Comparison of ENCODE assay signal across 10 mouse cellular contexts in genomic region chr2:27077655-27078244, GRCm38 (mm10). TPM values are rescaled to one million over a fixed set of nuclear protein-coding genes. Genes with fewer than 3 reads are reported as not detected.
DNase-seq lines count a peak whose midpoint lies in the region; TF ChIP-seq lines count a peak whose summit lies in the region.
"Had no signal": no experiment of that assay in that cellular context is flagged by ENCODE, and none has a peak within 500 bp of the region (broad histone marks: within the 10 kb centered on the region; RNA-seq: fewer than 3 reads in every experiment).

No protein-coding gene starts in this region.

- no peaks in the 10 kb centered on the region for H3K36me3 ChIP-seq in splenic B cell, adult 2 months (ENCODE audit: control insufficient read depth, insufficient read depth, low read length, poor library complexity, severe bottlenecking)
- H3K36me3 ChIP-seq in embryonic facial prominence, embryonic 10.5 days (replicated peaks), result no peaks in the 10 kb centered on the region

- DNase-seq in adrenal gland, postnatal 10 days, result peak; percentile 63
- DNase-seq in adrenal gland, postnatal 4 days (ENCODE audit: low spot score in 2 of 2), result no peak
- DNase-seq in left cerebral cortex, adult 2 months (ENCODE audit: extremely low spot score in 1 of 2, low spot score in 2 of 2), result no peak
- no peak for DNase-seq in left cerebral cortex, postnatal 10 days (ENCODE audit: extremely low spot score in 1 of 2, low spot score in 2 of 2)
- peak; percentile 52 for DNase-seq in embryo, embryonic 10.5 days (ENCODE audit: low spot score)
- peak; percentile 62 for DNase-seq in splenic B cell, adult 2 months (ENCODE audit: low read depth, low spot score)
- no peak for DNase-seq in testis, postnatal 10 days (ENCODE audit: low spot score)
- DNase-seq in embryonic facial prominence, embryonic 10.5 days (ENCODE audit: low spot score), result no peak
- DNase-seq: cerebellum, adult 11-12 months; spleen, adult 18-20 months had no signal

- peaks cover 44% of the 10 kb centered on the region for H3K4me1 ChIP-seq in embryonic facial prominence, embryonic 10.5 days

- no peaks in the 10 kb centered on the region for H3K9me3 ChIP-seq in embryonic facial prominence, embryonic 10.5 days

- no peak overlapping the region for H3K4me3 ChIP-seq in left cerebral cortex, adult 2 months
- no peak overlapping the region for H3K4me3 ChIP-seq in embryonic facial prominence, embryonic 10.5 days

- intact Hi-C loops in left cerebral cortex, adult 2 months (cut with DNase I), result no loop called here
- intact Hi-C loops in left cerebral cortex, postnatal 10 days (cut with DNase I), result no loop called here

- no peak overlapping the region for H3K27ac ChIP-seq in left cerebral cortex, adult 2 months
- H3K27ac ChIP-seq in embryonic facial prominence, embryonic 10.5 days (replicated peaks), result no peak overlapping the region

- peak; percentile 29 for TF ChIP-seq CTCF in left cerebral cortex, adult 2 months (IDR thresholded peaks at IDR 0.05)

- H3K27me3 ChIP-seq in splenic B cell, adult 2 months (ENCODE audit: control insufficient read depth, insufficient read depth, low read length, poor library complexity, severe bottlenecking), result no peaks in the 10 kb centered on the region
- H3K27me3 ChIP-seq in embryonic facial prominence, embryonic 10.5 days (replicated peaks; ENCODE audit: low read depth, poor library complexity, severe bottlenecking), result peaks cover 34% of the 10 kb centered on the region; the same call in 1 of the 2 replicates

- 64% methylated on average over 10 of the region's 10 CpGs for WGBS in embryonic facial prominence, embryonic 10.5 days

RNA-seq across cellular contexts. Expression of gene Adamtsl2, which starts 1.4 kb away (rescaled TPM):
- total RNA-seq in adrenal gland, postnatal 10 days (2021), result 10 to 100 TPM in 1 of 2 experiments, 1 to 10 TPM in 1; 8.1 to 15.9 TPM
- total RNA-seq in adrenal gland, postnatal 4 days (2021), result 10 to 100 TPM in 1 of 2 experiments, 1 to 10 TPM in 1; 9.6 to 13.5 TPM
- total RNA-seq in left cerebral cortex, adult 2 months (2021), result 10 to 100 TPM; 16.2 to 21.4 TPM
- 10 to 100 TPM; 24.7 to 30.6 TPM for total RNA-seq in left cerebral cortex, postnatal 10 days (2021)
- 2.1 and 3.0 TPM in 2 replicates for polyA plus RNA-seq in embryonic facial prominence, embryonic 10.5 days (2016; fragmentation: Nextera tagmentation; extraction: Ambion mirVana)

RNA-seq across cellular contexts. Expression of gene Mymk, which starts 5.8 kb away (rescaled TPM):
- 1 to 10 TPM in 1 of 2 experiments, under 1 TPM in 1; 0.45 to 2.7 TPM for total RNA-seq in adrenal gland, postnatal 10 days (2021)
- total RNA-seq in adrenal gland, postnatal 4 days (2021), result 1 to 10 TPM in 1 of 2 experiments, under 1 TPM in 1; 0.59 to 1.8 TPM
- under 1 TPM in 1 of 2 experiments, not detected in 1; 0.75 TPM for total RNA-seq in left cerebral cortex, adult 2 months (2021)
- under 1 TPM; 0.59 to 0.69 TPM for total RNA-seq in left cerebral cortex, postnatal 10 days (2021)
- polyA plus RNA-seq in embryonic facial prominence, embryonic 10.5 days (2016; fragmentation: Nextera tagmentation; extraction: Ambion mirVana), result 0.17 TPM in 1 of 2 replicates, not detected in the other

RNA-seq across cellular contexts. Expression of gene Slc2a6, which starts 50.0 kb away (rescaled TPM):
- 1 to 10 TPM; 1.2 to 1.7 TPM for total RNA-seq in adrenal gland, postnatal 10 days (2021)
- 1 to 10 TPM; 1.3 TPM for total RNA-seq in adrenal gland, postnatal 4 days (2021)
- 10 to 100 TPM; 28.9 to 29.1 TPM for total RNA-seq in left cerebral cortex, adult 2 months (2021)
- 10 to 100 TPM; 42.2 to 43.7 TPM for total RNA-seq in left cerebral cortex, postnatal 10 days (2021)
- 1.4 and 2.3 TPM in 2 replicates for polyA plus RNA-seq in embryonic facial prominence, embryonic 10.5 days (2016; fragmentation: Nextera tagmentation; extraction: Ambion mirVana)

Comparison
In these comparisons a context has a peak if more than half of its experiments do, and no peak if none do; other contexts are left out.
1. DNase-seq: peak in adrenal gland, postnatal 10 days (single experiment), embryo, embryonic 10.5 days (single experiment) and splenic B cell, adult 2 months (single experiment); none in adrenal gland, postnatal 4 days (0 of 2), left cerebral cortex, adult 2 months (0 of 2), left cerebral cortex, postnatal 10 days (0 of 2), testis, postnatal 10 days (single experiment) and embryonic facial prominence, embryonic 10.5 days (single experiment).
2. RNA of gene Slc2a6, which starts 50.0 kb away (total RNA-seq): 42.2 to 43.7 TPM in left cerebral cortex, postnatal 10 days and 28.9 to 29.1 TPM in left cerebral cortex, adult 2 months; 1.2 to 1.7 TPM in adrenal gland, postnatal 10 days and 1.3 TPM in adrenal gland, postnatal 4 days; every median in the first group is over 10 times any median in the second.